In genomic region chr11:32244617-32245016, GRCm38 (mm10) we compare ENCODE assay signal across 16 mouse cellular contexts. TPM values are rescaled to one million over a fixed set of nuclear protein-coding genes. Genes with fewer than 3 reads are reported as not detected.
DNase-seq lines count a peak whose midpoint lies in the region; ATAC-seq and TF ChIP-seq lines count a peak whose summit lies in the region.
"Had no signal": no experiment of that assay in that cellular context is flagged by ENCODE, and none has a peak within 500 bp of the region (broad histone marks: within the 10 kb centered on the region; RNA-seq: fewer than 3 reads in every experiment).

No protein-coding gene starts in this region.

- no peak for ATAC-seq in heart, embryonic 16.5 days (replicated peaks; ENCODE audit: extremely low read depth, insufficient read depth, low FRiP score)
- ATAC-seq in lung, embryonic 14.5 days (ENCODE audit: insufficient read depth): no peak
- ATAC-seq in embryonic facial prominence, embryonic 14.5 days (ENCODE audit: low read depth): no peak; the same call in 1 of the 2 replicates
- ATAC-seq: forebrain, postnatal 0 days; hindbrain, postnatal 0 days; Patski had no signal

- no peaks in the 10 kb centered on the region for H3K27me3 ChIP-seq in heart, embryonic 16.5 days (ENCODE audit: control insufficient read depth, insufficient read depth, low read length)
- no peaks in the 10 kb centered on the region for H3K27me3 ChIP-seq in lung, embryonic 14.5 days (ENCODE audit: insufficient read depth, low read length)
- H3K27me3 ChIP-seq in embryonic facial prominence, embryonic 14.5 days (replicated peaks; ENCODE audit: control insufficient read depth, insufficient read depth, low read length): no peaks in the 10 kb centered on the region
- H3K27me3 ChIP-seq: CH12.LX, Patski had no signal

- peaks cover 15% of the 10 kb centered on the region for H3K36me3 ChIP-seq in heart, embryonic 16.5 days (ENCODE audit: control insufficient read depth, insufficient read depth)
- peaks cover 77% of the 10 kb centered on the region for H3K36me3 ChIP-seq in lung, embryonic 14.5 days (ENCODE audit: insufficient read depth)
- H3K36me3 ChIP-seq in embryonic facial prominence, embryonic 14.5 days (ENCODE audit: control insufficient read depth, insufficient read depth, low read length): peaks cover 46% of the 10 kb centered on the region

- H3K4me1 ChIP-seq in heart, embryonic 16.5 days (ENCODE audit: control insufficient read depth, insufficient read depth, low read length): peaks cover 8% of the 10 kb centered on the region; the same call in 1 of the 2 replicates
- no peaks in the 10 kb centered on the region for H3K4me1 ChIP-seq in lung, embryonic 14.5 days (ENCODE audit: insufficient read depth)
- H3K4me1 ChIP-seq in lung, adult 2 months (ENCODE audit: control insufficient read depth, insufficient read depth, low read length): no peaks in the 10 kb centered on the region; the same call in 1 of the 2 replicates
- peaks cover 2% of the 10 kb centered on the region; the same call in 1 of the 2 replicates for H3K4me1 ChIP-seq in brown adipose tissue, adult 24 weeks (ENCODE audit: control insufficient read depth, insufficient read depth, insufficient read length, low read length)
- H3K4me1 ChIP-seq in embryonic facial prominence, embryonic 14.5 days (ENCODE audit: control insufficient read depth, insufficient read depth, low read length): peaks cover 7% of the 10 kb centered on the region

- DNase-seq in heart, adult 9 months (ENCODE audit: low spot score in 2 of 2): no peak
- DNase-seq in lung, embryonic 14.5 days: no peak
- DNase-seq in lung, adult 2 months: no peak
- DNase-seq in embryonic facial prominence, embryonic 14.5 days (ENCODE audit: low spot score): no peak
- no peak for DNase-seq in adrenal gland, adult 8-10 months
- DNase-seq in urinary bladder, adult 2 months (ENCODE audit: low spot score): no peak
- DNase-seq: cerebellum, adult 9-11 months; forebrain, postnatal 0 days; kidney, postnatal 36 days had no signal

- TF ChIP-seq POLR2A in lung, adult 2 months (IDR thresholded peaks at IDR 0.05; ENCODE audit: borderline replicate concordance, extremely low read depth, low read depth, low read length): no peak

- H3K4me3 ChIP-seq in heart, embryonic 16.5 days (ENCODE audit: low read length): no peak overlapping the region
- H3K4me3 ChIP-seq in lung, embryonic 14.5 days (ENCODE audit: low read depth, low read length): no peak overlapping the region
- H3K4me3 ChIP-seq in lung, adult 2 months (replicated peaks; ENCODE audit: extremely low read depth, low read depth, low read length): no peak overlapping the region
- no peak overlapping the region for H3K4me3 ChIP-seq in brown adipose tissue, adult 24 weeks (ENCODE audit: insufficient read depth, low read depth, low read length)
- no peak overlapping the region for H3K4me3 ChIP-seq in embryonic facial prominence, embryonic 14.5 days (ENCODE audit: low read depth, low read length)

- 83% methylated on average over 1 of the region's 1 CpGs for WGBS in heart, embryonic 16.5 days
- WGBS in lung, embryonic 14.5 days: 97% methylated on average over 1 of the region's 1 CpGs
- WGBS in lung, adult 2 months: 86% methylated on average over 1 of the region's 1 CpGs
- WGBS in embryonic facial prominence, embryonic 14.5 days: 79% methylated on average over 1 of the region's 1 CpGs

- no peak overlapping the region for H3K4me2 ChIP-seq in heart, embryonic 16.5 days (ENCODE audit: low read depth, low read length)
- no peak overlapping the region for H3K4me2 ChIP-seq in lung, embryonic 14.5 days
- H3K4me2 ChIP-seq in embryonic facial prominence, embryonic 14.5 days (ENCODE audit: low read depth, low read length): no peak overlapping the region

- TF ChIP-seq CTCF in lung, embryonic 14.5 days (IDR thresholded peaks at IDR 0.05; ENCODE audit: low read depth): no peak
- TF ChIP-seq CTCF in lung, adult 2 months (IDR thresholded peaks at IDR 0.05; ENCODE audit: insufficient read depth, low read length): no peak

- no peak overlapping the region for H3K9ac ChIP-seq in heart, embryonic 16.5 days (ENCODE audit: low read length)
- no peak overlapping the region for H3K9ac ChIP-seq in lung, embryonic 14.5 days
- no peak overlapping the region for H3K9ac ChIP-seq in embryonic facial prominence, embryonic 14.5 days (ENCODE audit: low read depth, low read length)
- H3K9ac ChIP-seq: forebrain, postnatal 0 days had no signal

- no peaks in the 10 kb centered on the region for H3K9me3 ChIP-seq in heart, embryonic 16.5 days (replicated peaks; ENCODE audit: control insufficient read depth, low read length)
- no peaks in the 10 kb centered on the region for H3K9me3 ChIP-seq in lung, embryonic 14.5 days (ENCODE audit: low read depth, low read length)
- no peaks in the 10 kb centered on the region for H3K9me3 ChIP-seq in embryonic facial prominence, embryonic 14.5 days (ENCODE audit: control insufficient read depth, low read length)

- H3K27ac ChIP-seq in heart, embryonic 16.5 days (ENCODE audit: low read length): peak overlapping the region; percentile 15; the same call in 1 of the 2 replicates
- H3K27ac ChIP-seq in lung, embryonic 14.5 days (ENCODE audit: low read depth): peak overlapping the region; percentile 51
- 0 out of 2 replicates have a peak overlapping the region, but pooled peaks have one; percentile 21 for H3K27ac ChIP-seq in brown adipose tissue, adult 24 weeks (replicated peaks; ENCODE audit: low read depth, low read length)
- H3K27ac ChIP-seq in embryonic facial prominence, embryonic 14.5 days (replicated peaks; ENCODE audit: low read depth, low read length): peak overlapping the region; percentile 49; the same call in 1 of the 2 replicates
- H3K27ac ChIP-seq: hindbrain, postnatal 0 days had no signal

RNA-seq across cellular contexts. Expression of gene Mpg, which starts 18.3 kb away (rescaled TPM):
- 19.1 and 20.4 TPM in 2 replicates for polyA plus RNA-seq in heart, embryonic 16.5 days (2015; fragmentation: Nextera tagmentation; extraction: Ambion mirVana)
- 39.6 and 42.2 TPM in 2 replicates for polyA plus RNA-seq in lung, embryonic 14.5 days (2014; fragmentation: Nextera tagmentation; extraction: Ambion mirVana)
- polyA plus RNA-seq in lung, adult 2 months (2012; rRNA removed): 9.8 and 12.4 TPM in 2 replicates
- polyA plus RNA-seq in brown adipose tissue, adult 24 weeks (2012; ENCODE audit: insufficient read depth, insufficient read length, missing spikeins): 7.6 and 9.3 TPM in 2 replicates
- polyA plus RNA-seq in embryonic facial prominence, embryonic 14.5 days (2014; fragmentation: Nextera tagmentation; extraction: Ambion mirVana): 29.7 and 34.1 TPM in 2 replicates
- total RNA-seq in adrenal gland, adult 8-10 months (2022): 10 to 100 TPM; 18.2 to 41.0 (median 33.3) TPM
- 12.8 and 14.6 TPM in 2 replicates for polyA plus RNA-seq in urinary bladder, adult 2 months (2012; rRNA removed)

RNA-seq across cellular contexts. Expression of gene Rhbdf1, which starts 22.5 kb away (rescaled TPM):
- polyA plus RNA-seq in heart, embryonic 16.5 days (2015; fragmentation: Nextera tagmentation; extraction: Ambion mirVana): 35.6 and 44.2 TPM in 2 replicates
- 52.8 and 63.9 TPM in 2 replicates for polyA plus RNA-seq in lung, embryonic 14.5 days (2014; fragmentation: Nextera tagmentation; extraction: Ambion mirVana)
- 183 and 195 TPM in 2 replicates for polyA plus RNA-seq in lung, adult 2 months (2012; rRNA removed)
- polyA plus RNA-seq in brown adipose tissue, adult 24 weeks (2012; ENCODE audit: insufficient read depth, insufficient read length, missing spikeins): 8.9 and 11.6 TPM in 2 replicates
- 58.4 and 60.1 TPM in 2 replicates for polyA plus RNA-seq in embryonic facial prominence, embryonic 14.5 days (2014; fragmentation: Nextera tagmentation; extraction: Ambion mirVana)
- total RNA-seq in adrenal gland, adult 8-10 months (2022): 10 to 100 TPM; 24.5 to 40.0 (median 33.1) TPM
- polyA plus RNA-seq in urinary bladder, adult 2 months (2012; rRNA removed): 74.1 and 87.8 TPM in 2 replicates

RNA-seq across cellular contexts. Expression of gene Nprl3, which starts 22.9 kb away (rescaled TPM):
- 30.4 and 33.0 TPM in 2 replicates for polyA plus RNA-seq in heart, embryonic 16.5 days (2015; fragmentation: Nextera tagmentation; extraction: Ambion mirVana)
- 44.0 and 46.3 TPM in 2 replicates for polyA plus RNA-seq in lung, embryonic 14.5 days (2014; fragmentation: Nextera tagmentation; extraction: Ambion mirVana)
- polyA plus RNA-seq in lung, adult 2 months (2012; rRNA removed): 77.9 and 85.7 TPM in 2 replicates
- polyA plus RNA-seq in brown adipose tissue, adult 24 weeks (2012; ENCODE audit: insufficient read depth, insufficient read length, missing spikeins): 18.2 and 19.3 TPM in 2 replicates
- polyA plus RNA-seq in embryonic facial prominence, embryonic 14.5 days (2014; fragmentation: Nextera tagmentation; extraction: Ambion mirVana): 22.3 and 27.0 TPM in 2 replicates
- 100 to 1,000 TPM in 2 of 4 experiments, 10 to 100 TPM in 2; 72.8 to 122 (median 105) TPM for total RNA-seq in adrenal gland, adult 8-10 months (2022)
- polyA plus RNA-seq in urinary bladder, adult 2 months (2012; rRNA removed): 61.1 and 70.4 TPM in 2 replicates

RNA-seq across cellular contexts. Expression of gene Hba-x, which starts 31.6 kb away (rescaled TPM):
- polyA plus RNA-seq in heart, embryonic 16.5 days (2015; fragmentation: Nextera tagmentation; extraction: Ambion mirVana): 61.3 and 82.7 TPM in 2 replicates
- polyA plus RNA-seq in lung, embryonic 14.5 days (2014; fragmentation: Nextera tagmentation; extraction: Ambion mirVana): 211 and 266 TPM in 2 replicates
- polyA plus RNA-seq in lung, adult 2 months (2012; rRNA removed): not detected in 2 replicates
- not detected in 2 replicates for polyA plus RNA-seq in brown adipose tissue, adult 24 weeks (2012; ENCODE audit: insufficient read depth, insufficient read length, missing spikeins)
- polyA plus RNA-seq in embryonic facial prominence, embryonic 14.5 days (2014; fragmentation: Nextera tagmentation; extraction: Ambion mirVana): 79.8 and 206 TPM in 2 replicates
- not detected for total RNA-seq in adrenal gland, adult 8-10 months (2022)
- 0.19 TPM in 2 replicates for polyA plus RNA-seq in urinary bladder, adult 2 months (2012; rRNA removed)
- total RNA-seq: CH12.LX; forebrain, postnatal 0 days; gastrocnemius, postnatal 4 days; hindbrain, postnatal 0 days; left cerebral cortex, adult 18-20 months had no signal
- polyA plus RNA-seq: forebrain, postnatal 0 days; hindbrain, postnatal 0 days; Patski had no signal

RNA-seq across cellular contexts. Expression of gene Hba-a1, which starts 38.7 kb away (rescaled TPM):
- 15,213 and 16,163 TPM in 2 replicates for polyA plus RNA-seq in heart, embryonic 16.5 days (2015; fragmentation: Nextera tagmentation; extraction: Ambion mirVana)
- 4,575 and 4,689 TPM in 2 replicates for polyA plus RNA-seq in lung, embryonic 14.5 days (2014; fragmentation: Nextera tagmentation; extraction: Ambion mirVana)
- 5,782 and 18,923 TPM in 2 replicates for polyA plus RNA-seq in lung, adult 2 months (2012; rRNA removed)
- 66.6 and 483 TPM in 2 replicates for polyA plus RNA-seq in brown adipose tissue, adult 24 weeks (2012; ENCODE audit: insufficient read depth, insufficient read length, missing spikeins)
- polyA plus RNA-seq in embryonic facial prominence, embryonic 14.5 days (2014; fragmentation: Nextera tagmentation; extraction: Ambion mirVana): 6,016 and 7,188 TPM in 2 replicates
- total RNA-seq in adrenal gland, adult 8-10 months (2022): 1,000 to 10,000 TPM in 1 of 4 experiments, 100 to 1,000 TPM in 3; 803 to 2,295 (median 899) TPM
- polyA plus RNA-seq in urinary bladder, adult 2 months (2012; rRNA removed): 62.4 and 76.0 TPM in 2 replicates
- polyA plus RNA-seq: Patski had no signal
